Mouse (Mus musculus) bone marrow, adult 2 months (tissue): ENCODE data around the gene Paqr3.

Source experiments
- CTCF ChIP-seq: fragments of 200-500 bp; IDR thresholded peaks from 2 replicates; pipeline ENCODE4 v1.5.1; 2011; ENCODE audit warnings: low read length, control low read depth; ENCODE audit not compliant: control insufficient read depth, insufficient read depth
- POLR2A ChIP-seq: fragments of 200-500 bp; IDR thresholded peaks from 2 replicates; pipeline ENCODE4 v1.6.1; 2011; ENCODE audit warnings: low read depth, mild to moderate bottlenecking, control low read depth, low read length, borderline replicate concordance; ENCODE audit not compliant: control insufficient read depth

- no peak for TF ChIP-seq POLR2A
- TF ChIP-seq CTCF = no peak
These were observed 55.0 kb downstream of the Paqr3 start for GRCm38 (mm10) chr5:97056359-97056758.
